14 mouse cellular contexts compared by ENCODE assay signal in genomic region chrX:48201973-48202372, GRCm38 (mm10).
"Had no signal": no experiment of that assay in that cellular context is flagged by ENCODE, and none has a peak within 500 bp of the region (broad histone marks: within the 10 kb centered on the region; RNA-seq: fewer than 3 reads in every experiment).

No protein-coding gene starts in this region.

- H3K4me1 ChIP-seq: intestine, embryonic 15.5 days; limb, embryonic 15.5 days had no signal

- H3K27me3 ChIP-seq: intestine, embryonic 15.5 days; limb, embryonic 15.5 days; midbrain, embryonic 15.5 days; neural tube, embryonic 13.5 days had no signal

- H3K36me3 ChIP-seq: intestine, embryonic 15.5 days; limb, embryonic 15.5 days; midbrain, embryonic 15.5 days; neural tube, embryonic 13.5 days had no signal

- H3K27ac ChIP-seq: intestine, embryonic 15.5 days; left cerebral cortex, adult 2 months; limb, embryonic 15.5 days; liver, embryonic 14.5 days; midbrain, embryonic 15.5 days; neural tube, embryonic 13.5 days had no signal

- DNase-seq: kidney, adult 18-20 months; kidney, postnatal 25 days; lung, embryonic 14.5 days; right cerebral cortex, adult 18-20 months; right cerebral cortex, postnatal 25 days; thymus, adult 18-20 months; thymus, postnatal 14 days had no signal

- H3K4me3 ChIP-seq: intestine, embryonic 15.5 days; left cerebral cortex, adult 2 months; limb, embryonic 15.5 days; megakaryocyte, embryonic 14.5 days; midbrain, embryonic 15.5 days; neural tube, embryonic 13.5 days had no signal

- ATAC-seq: intestine, embryonic 15.5 days; midbrain, embryonic 15.5 days had no signal
